Mouse (Mus musculus): ENCODE results near the gene Ccdc159. TPM values are rescaled to one million over a fixed set of nuclear protein-coding genes. Genes with fewer than 3 reads are reported as not detected.
A peak's percentile ranks its signal among the peaks of the same experiment; 100 is the strongest.

Gene Ccdc159
- polyA plus RNA-seq, 1 experiment from 2014 or later = 3.5 TPM

DNA sequence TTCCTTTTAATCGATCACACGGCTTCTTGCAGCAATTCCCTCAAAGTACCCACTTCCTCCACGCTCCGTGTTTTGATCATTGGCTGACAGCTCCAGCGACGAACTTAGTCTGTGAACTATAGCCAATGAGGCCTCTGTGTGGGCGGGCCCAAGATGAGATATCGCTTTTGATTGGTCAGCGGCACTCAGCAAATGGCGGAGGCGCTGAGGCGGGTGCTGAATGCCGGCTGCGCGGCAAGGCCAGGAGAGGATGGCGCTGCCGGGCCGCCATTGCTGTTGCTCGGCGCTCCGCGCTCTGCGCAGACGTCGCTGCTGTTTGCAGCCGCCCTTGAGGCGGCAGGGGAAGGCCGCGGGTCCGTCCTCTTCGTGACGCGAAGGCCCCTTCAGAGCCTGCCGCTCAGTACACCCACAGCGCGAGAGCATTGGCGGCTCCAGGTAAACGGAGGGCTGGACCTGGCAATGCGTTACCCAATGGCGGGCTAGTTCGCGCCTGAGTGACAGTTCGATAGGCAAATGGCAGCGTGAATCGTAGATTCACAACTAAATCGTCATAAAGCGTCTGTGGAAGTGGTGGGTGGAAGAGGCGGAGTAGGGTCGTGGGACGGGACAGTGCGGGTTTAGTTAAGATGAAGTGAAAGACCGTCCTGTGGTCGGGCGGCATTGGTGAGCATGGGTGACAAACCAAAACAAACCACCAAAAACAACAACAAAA is 28.5 kb downstream of the Ccdc159 start, which contains the start of gene Swsap1:
Swsap1 (plus strand) TSS at position 186 of the 712 bp plus-strand sequence.
- Histone ChIP-seq H3K27me3 (ENCODE audit: poor library complexity, severe bottlenecking) (peaks cover 21% of the 10 kb centered on the region), H3K36me3 (replicated peaks) (peaks cover 9% of the 10 kb centered on the region; the same call in 1 of the 2 replicates), H3K9me3 (no peaks in the 10 kb centered on the region), H3K4me1 (peaks cover 28% of the 10 kb centered on the region), H3K27ac (peak within 1 kb of the TSS; percentile 96), H3K4me3 (peak within 1 kb of the TSS; percentile 75)
- peak; percentile 97 for DNase-seq (ENCODE audit: extremely low spot score, low spot score)
- under 1% methylated on average over 54 of the region's 54 CpGs for WGBS

GRCm38 (mm10) chr9:21958372-21958771 is 31.1 kb downstream of the Ccdc159 start:
- H3K9me3 ChIP-seq = no peaks in the 10 kb centered on the region
- no peak for DNase-seq (ENCODE audit: extremely low spot score, low spot score)
- H3K27me3 ChIP-seq (ENCODE audit: poor library complexity, severe bottlenecking) = peaks cover 47% of the 10 kb centered on the region
- H3K4me1 ChIP-seq = peaks cover 50% of the 10 kb centered on the region
- H3K4me3 ChIP-seq = no peak overlapping the region; the same call in 1 of the 2 replicates
- H3K36me3 ChIP-seq (replicated peaks) = peaks cover 9% of the 10 kb centered on the region; the same call in 1 of the 2 replicates
- 92% methylated on average over 5 of the region's 5 CpGs for WGBS
- no peak overlapping the region for H3K27ac ChIP-seq

GRCm38 (mm10) chr9:21959244-21959643 is 32.0 kb downstream of the Ccdc159 start:
- peaks cover 56% of the 10 kb centered on the region for H3K27me3 ChIP-seq (ENCODE audit: poor library complexity, severe bottlenecking)
- DNase-seq (ENCODE audit: extremely low spot score, low spot score) = no peak
- WGBS = 84% methylated on average over 7 of the region's 7 CpGs
- H3K36me3 ChIP-seq (replicated peaks) = peaks cover 9% of the 10 kb centered on the region; the same call in 1 of the 2 replicates
- no peaks in the 10 kb centered on the region for H3K9me3 ChIP-seq
- H3K4me1 ChIP-seq = peaks cover 48% of the 10 kb centered on the region
- 0 out of 2 replicates have a peak overlapping the region, but pooled peaks have one; percentile 0 for H3K4me3 ChIP-seq
- H3K27ac ChIP-seq = no peak overlapping the region

DNA sequence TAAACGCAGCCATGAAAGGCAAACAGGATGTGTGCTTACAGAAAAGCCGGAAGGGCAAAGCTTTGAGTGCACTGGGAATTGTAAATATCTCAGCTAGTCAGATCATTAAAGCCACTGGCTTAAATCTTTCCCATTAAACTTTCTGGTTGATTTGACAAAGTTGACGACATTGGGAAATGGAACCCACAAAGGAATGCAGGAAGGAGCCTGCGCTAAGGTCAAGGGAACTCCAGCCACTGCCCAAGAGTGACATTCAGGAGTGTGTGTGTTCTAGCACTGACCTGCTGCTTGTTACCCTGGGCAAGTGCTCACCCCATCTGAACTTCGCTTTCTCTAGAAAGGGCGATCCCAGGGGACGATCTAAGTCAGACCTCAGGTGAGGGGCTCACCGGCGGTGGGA is 32.9 kb downstream of the Ccdc159 start:
- DNase-seq (ENCODE audit: extremely low spot score, low spot score) = no peak
- Histone ChIP-seq H3K27ac (no peak overlapping the region), H3K9me3 (no peaks in the 10 kb centered on the region), H3K27me3 (ENCODE audit: poor library complexity, severe bottlenecking) (peaks cover 58% of the 10 kb centered on the region), H3K4me1 (peaks cover 44% of the 10 kb centered on the region), H3K4me3 (peak overlapping the region; percentile 58), H3K36me3 (replicated peaks) (peaks cover 9% of the 10 kb centered on the region; the same call in 1 of the 2 replicates)
- 47% methylated on average over 9 of the region's 9 CpGs for WGBS

DNA sequence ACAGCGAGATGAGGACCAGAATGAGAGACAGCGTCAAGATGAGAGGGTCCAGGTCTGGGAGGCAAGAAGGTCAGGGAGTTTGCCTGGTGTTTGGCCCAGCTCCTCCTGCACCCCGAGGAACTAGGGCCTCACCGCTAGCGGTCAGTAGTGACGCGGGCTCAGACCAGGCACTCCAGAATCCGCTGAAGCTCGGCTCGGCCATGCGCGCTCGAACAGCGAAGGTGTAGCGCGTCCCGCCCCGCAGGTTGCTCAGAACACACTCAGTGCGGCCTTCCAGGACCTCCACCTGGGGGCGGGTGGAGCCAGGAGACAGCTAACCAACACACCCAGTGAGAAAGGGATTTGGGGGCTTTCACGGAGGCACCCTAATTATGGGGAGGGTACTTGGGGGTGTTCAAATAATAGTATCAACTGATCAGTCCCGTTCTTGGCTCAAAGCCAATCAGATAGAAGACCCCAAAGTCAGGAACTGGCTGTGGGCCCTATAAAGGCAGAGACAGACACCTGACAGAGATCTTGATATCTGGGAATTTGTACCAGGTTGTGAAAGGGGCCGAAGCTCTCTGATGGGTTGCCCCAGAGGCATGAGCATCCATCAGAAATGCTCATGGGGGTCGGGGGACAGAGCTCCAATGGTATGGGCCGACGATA is 33.4 kb downstream of the Ccdc159 start:
- Histone ChIP-seq H3K36me3 (replicated peaks) (peaks cover 9% of the 10 kb centered on the region; the same call in 1 of the 2 replicates), H3K27me3 (ENCODE audit: poor library complexity, severe bottlenecking) (peaks cover 58% of the 10 kb centered on the region), H3K4me1 (peaks cover 44% of the 10 kb centered on the region), H3K9me3 (no peaks in the 10 kb centered on the region), H3K27ac (no peak overlapping the region), H3K4me3 (peak overlapping the region; percentile 58)
- DNase-seq (ENCODE audit: extremely low spot score, low spot score) = no peak
- WGBS = 9% methylated on average over 26 of the region's 26 CpGs

DNA sequence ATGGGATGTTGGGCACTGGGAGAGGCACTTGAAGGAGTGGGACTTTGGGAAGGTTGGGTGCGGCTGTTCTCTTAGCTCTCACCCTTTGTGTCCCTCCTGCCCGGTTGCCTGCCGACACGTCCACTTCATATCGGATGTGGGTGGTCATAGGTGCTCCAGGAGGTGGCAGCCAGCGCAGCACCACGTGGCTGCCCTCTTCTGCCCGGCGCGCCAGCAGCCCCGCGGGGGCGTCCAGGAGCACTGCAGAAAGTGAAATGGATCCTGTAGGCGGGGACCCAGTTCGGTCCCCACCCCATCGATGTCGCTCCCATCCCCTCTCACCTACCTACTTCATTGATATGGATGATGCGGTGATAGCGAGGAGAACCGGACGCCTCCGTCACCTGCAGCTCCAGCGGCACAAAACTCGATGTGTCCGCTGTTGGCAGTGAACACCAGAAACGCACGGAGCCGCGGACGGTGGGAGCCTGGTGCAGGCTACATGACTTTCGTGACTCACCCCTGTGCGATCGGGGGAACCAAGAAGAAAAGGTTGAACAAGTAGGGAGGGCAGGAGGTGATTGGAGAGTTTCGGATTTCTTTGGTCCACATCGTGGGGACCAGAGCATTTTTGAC is 34.2 kb downstream of the Ccdc159 start:
- peaks cover 58% of the 10 kb centered on the region for H3K27me3 ChIP-seq (ENCODE audit: poor library complexity, severe bottlenecking)
- DNase-seq (ENCODE audit: extremely low spot score, low spot score) = no peak
- WGBS = 2% methylated on average over 35 of the region's 35 CpGs

GRCm38 (mm10) chr9:21962010-21962409 is 34.7 kb downstream of the Ccdc159 start:
- WGBS = 0% methylated on average over 15 of the region's 15 CpGs
- H3K27me3 ChIP-seq (ENCODE audit: poor library complexity, severe bottlenecking) = peaks cover 58% of the 10 kb centered on the region
- peak overlapping the region; percentile 58 for H3K4me3 ChIP-seq
- no peaks in the 10 kb centered on the region for H3K9me3 ChIP-seq
- peak overlapping the region; percentile 74 for H3K27ac ChIP-seq
- H3K4me1 ChIP-seq = peaks cover 36% of the 10 kb centered on the region
- no peak for DNase-seq (ENCODE audit: extremely low spot score, low spot score)
- peaks cover 9% of the 10 kb centered on the region; the same call in 1 of the 2 replicates for H3K36me3 ChIP-seq (replicated peaks)

More for the DNA sequence above, 34.2 kb downstream of the Ccdc159 start:
- H3K9me3 ChIP-seq = no peaks in the 10 kb centered on the region
- H3K4me1 ChIP-seq = peaks cover 40% of the 10 kb centered on the region
- H3K27ac ChIP-seq = peak overlapping the region; percentile 74
- H3K4me3 ChIP-seq = peak overlapping the region; percentile 58
- peaks cover 9% of the 10 kb centered on the region; the same call in 1 of the 2 replicates for H3K36me3 ChIP-seq (replicated peaks)

DNA sequence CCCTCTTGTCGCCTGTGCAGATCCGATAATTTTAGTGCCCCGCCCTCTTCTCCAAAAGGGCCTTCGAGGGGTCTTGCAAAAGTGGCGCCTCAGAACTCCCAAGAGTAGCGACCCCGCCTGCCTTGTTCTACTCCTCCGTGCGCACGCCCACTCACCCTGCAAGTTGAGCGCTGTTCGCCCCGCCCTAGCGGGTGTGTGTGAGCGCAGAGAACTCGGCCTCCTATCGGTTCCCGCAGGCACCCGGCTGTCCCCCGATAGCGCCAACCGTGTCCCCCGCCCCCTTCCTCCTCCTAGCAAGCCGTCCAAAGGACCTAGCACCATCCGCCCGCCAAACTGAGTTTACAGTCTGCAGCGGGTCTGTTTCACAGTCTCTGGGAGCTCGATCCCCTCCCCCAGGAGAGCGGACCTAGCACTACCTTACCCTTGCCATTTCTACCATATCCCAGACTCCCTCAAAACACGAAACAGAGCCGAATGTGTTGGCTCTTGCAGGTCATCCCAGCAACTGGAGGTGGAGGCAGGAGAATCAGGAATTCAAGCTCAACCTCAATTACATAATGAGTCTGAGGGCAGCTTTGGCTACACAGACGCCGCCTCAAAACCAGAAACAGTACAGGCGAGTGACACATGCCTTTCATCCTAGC is 35.3 kb downstream of the Ccdc159 start:
- DNase-seq (ENCODE audit: extremely low spot score, low spot score) = peak; percentile 73
- H3K4me1 ChIP-seq = peaks cover 36% of the 10 kb centered on the region
- peak overlapping the region; percentile 74 for H3K27ac ChIP-seq
- H3K9me3 ChIP-seq = no peaks in the 10 kb centered on the region
- peaks cover 5% of the 10 kb centered on the region; the same call in 1 of the 2 replicates for H3K36me3 ChIP-seq (replicated peaks)
- H3K4me3 ChIP-seq = peak overlapping the region; percentile 58
- WGBS = 3% methylated on average over 34 of the region's 34 CpGs
- H3K27me3 ChIP-seq (ENCODE audit: poor library complexity, severe bottlenecking) = peaks cover 58% of the 10 kb centered on the region

DNA sequence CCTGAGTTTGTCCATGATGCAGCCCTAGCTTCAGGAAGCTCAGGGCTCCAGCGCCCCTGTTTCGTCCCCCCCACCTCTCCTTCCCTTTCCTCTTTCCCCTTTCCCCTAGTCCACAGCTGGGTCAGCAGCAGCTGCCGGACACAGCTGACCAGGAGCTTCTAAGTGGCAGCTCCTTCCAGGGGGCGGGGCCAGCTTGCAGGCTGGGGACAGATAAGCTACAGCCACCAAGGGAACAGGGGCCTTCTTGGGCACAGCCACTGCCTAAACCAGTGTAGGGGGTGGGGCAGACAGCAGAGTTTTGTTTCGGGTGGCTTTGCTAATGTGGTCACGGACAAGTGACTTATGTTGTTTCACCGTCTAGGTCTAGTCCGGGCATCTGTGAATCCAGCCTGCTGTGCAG is 36.1 kb downstream of the Ccdc159 start, which contains the start of gene Epor:
Epor (minus strand) TSS at position 90 of the 400 bp plus-strand sequence.
- Histone ChIP-seq H3K36me3 (replicated peaks) (peaks cover 1% of the 10 kb centered on the region; the same call in 1 of the 2 replicates), H3K27me3 (ENCODE audit: poor library complexity, severe bottlenecking) (peaks cover 58% of the 10 kb centered on the region), H3K4me3 (peak within 1 kb of the TSS; percentile 58), H3K9me3 (no peaks in the 10 kb centered on the region), H3K4me1 (peaks cover 36% of the 10 kb centered on the region), H3K27ac (peak within 1 kb of the TSS; percentile 74)
- DNase-seq (ENCODE audit: extremely low spot score, low spot score) = peak; percentile 45
- 32% methylated on average over 8 of the region's 8 CpGs for WGBS

- 88% methylated on average over 6 of the region's 6 CpGs for WGBS
Measured at GRCm38 (mm10) chr9:21968883-21969282, 41.6 kb downstream of the Ccdc159 start.

GRCm38 (mm10) chr9:21969304-21969703 is 42.0 kb downstream of the Ccdc159 start:
- Histone ChIP-seq H3K9me3 (no peaks in the 10 kb centered on the region), H3K27ac (no peak overlapping the region), H3K4me3 (no peak overlapping the region), H3K36me3 (replicated peaks) (no peaks in the 10 kb centered on the region), H3K4me1 (no peaks in the 10 kb centered on the region; the same call in 1 of the 2 replicates), H3K27me3 (ENCODE audit: poor library complexity, severe bottlenecking) (peaks cover 1% of the 10 kb centered on the region)
- DNase-seq (ENCODE audit: extremely low spot score, low spot score) = no peak
- 95% methylated on average over 4 of the region's 4 CpGs for WGBS

More at GRCm38 (mm10) chr9:21968883-21969282, 41.6 kb downstream of the Ccdc159 start:
- Histone ChIP-seq H3K9me3 (no peaks in the 10 kb centered on the region), H3K27me3 (ENCODE audit: poor library complexity, severe bottlenecking) (peaks cover 5% of the 10 kb centered on the region), H3K4me3 (no peak overlapping the region), H3K36me3 (replicated peaks) (no peaks in the 10 kb centered on the region), H3K27ac (no peak overlapping the region), H3K4me1 (no peaks in the 10 kb centered on the region; the same call in 1 of the 2 replicates)
- DNase-seq (ENCODE audit: extremely low spot score, low spot score) = no peak

GRCm38 (mm10) chr9:21976626-21977175 is 49.4 kb downstream of the Ccdc159 start:
- Histone ChIP-seq H3K27ac (no peak overlapping the region), H3K4me3 (no peak overlapping the region), H3K9me3 (no peaks in the 10 kb centered on the region), H3K36me3 (replicated peaks) (peaks cover 8% of the 10 kb centered on the region), H3K4me1 (no peaks in the 10 kb centered on the region), H3K27me3 (ENCODE audit: poor library complexity, severe bottlenecking) (peaks cover 9% of the 10 kb centered on the region; the same call in 1 of the 2 replicates)
- WGBS = 91% methylated on average over 10 of the region's 10 CpGs
- DNase-seq (ENCODE audit: extremely low spot score, low spot score) = no peak

Measured in forebrain, embryonic 10.5 days (tissue).